Mouse (Mus musculus) 416B (cell line): ENCODE measurements at regions not wholly inside any gene's neighbourhood (a gene's known extent, or its start where the extent isn't known, plus 50 kb on each side); places are given as distances from the start of the nearest gene placed in this dataset.
"Not testable (repeated sequence)": the region's sequence is repeated elsewhere in the genome, so short reads cannot be mapped to it uniquely, and the experiment has no call there.

Source experiments
- DNase-seq: peaks from one replicate; pipeline ENCODE4 v3.0.0; 2011; ENCODE audit warnings: low read depth

- no peak for DNase-seq
Measured at GRCm38 (mm10) chr1:157755015-157755649, 248.6 kb downstream of the Sec16b start.

- DNase-seq, result no peak
Measured at GRCm38 (mm10) chr1:157756977-157757376, 250.4 kb downstream of the Sec16b start.

- peak; percentile 5 for DNase-seq
Measured at GRCm38 (mm10) chr1:157758337-157758736, 251.8 kb downstream of the Sec16b start.

GRCm38 (mm10) chr1:157768201-157768600 lies 261.7 kb downstream of the Sec16b start:
- no peak for DNase-seq

- no peak for DNase-seq
Measured at GRCm38 (mm10) chr1:157797711-157798110, 291.2 kb downstream of the Sec16b start.

GRCm38 (mm10) chr1:157798561-157799553 lies 292.3 kb downstream of the Sec16b start:
- no peak for DNase-seq

GRCm38 (mm10) chr1:157801151-157801550 lies 294.6 kb downstream of the Sec16b start:
- DNase-seq, result no peak

- DNase-seq, result no peak
Measured at GRCm38 (mm10) chr1:157804229-157804628, 297.7 kb downstream of the Sec16b start.

- no peak for DNase-seq
Measured at GRCm38 (mm10) chr1:157806296-157806695, 299.8 kb downstream of the Sec16b start.

GRCm38 (mm10) chr1:157809674-157810471 lies 303.3 kb downstream of the Sec16b start:
- no peak for DNase-seq

GRCm38 (mm10) chr1:157810657-157811056 lies 304.1 kb downstream of the Sec16b start:
- DNase-seq, result no peak

- DNase-seq, result no peak
Measured at GRCm38 (mm10) chr1:157827966-157828365, 321.4 kb downstream of the Sec16b start.

- no peak for DNase-seq
Measured at GRCm38 (mm10) chr1:157831511-157831910, 325.0 kb downstream of the Sec16b start.

- no peak for DNase-seq
Measured at GRCm38 (mm10) chr1:157872775-157873174, 366.2 kb downstream of the Sec16b start.

GRCm38 (mm10) chr1:157875006-157875405 lies 368.5 kb downstream of the Sec16b start:
- no peak for DNase-seq

GRCm38 (mm10) chr1:157877117-157877516 lies 370.6 kb downstream of the Sec16b start:
- DNase-seq, result not testable (repeated sequence)

GRCm38 (mm10) chr1:157887146-157887545 lies 380.6 kb downstream of the Sec16b start:
- no peak for DNase-seq

- DNase-seq, result no peak
Measured at GRCm38 (mm10) chr1:157888573-157888972, 382.0 kb downstream of the Sec16b start.

- no peak for DNase-seq
Measured at GRCm38 (mm10) chr1:157906168-157906567, 399.6 kb downstream of the Sec16b start.

GRCm38 (mm10) chr1:157937800-157938348 lies 418.3 kb downstream of the Brinp2 start:
- DNase-seq, result no peak

GRCm38 (mm10) chr1:157939516-157939915 lies 416.6 kb downstream of the Brinp2 start:
- DNase-seq, result no peak

- DNase-seq, result no peak
Measured at GRCm38 (mm10) chr1:157940331-157940758, 415.8 kb downstream of the Brinp2 start.
